Mouse (Mus musculus) small intestine, adult 2 months (tissue): Measurements from ENCODE around the gene Eya2. TPM values are rescaled to one million over a fixed set of nuclear protein-coding genes. Genes with fewer than 3 reads are reported as not detected.

ENCODE experiments used
- H3K27ac ChIP-seq: fragments of 200-500 bp; 2 replicates; pipeline ENCODE4 v1.5.1; 2012; ENCODE audit warnings: low read depth, low read length, control low read depth, inconsistent platforms; ENCODE audit not compliant: insufficient read depth
- H3K27me3 ChIP-seq: fragments of 200-500 bp; 2 replicates; pipeline ENCODE4 v1.6.1; 2012; ENCODE audit warnings: mild to moderate bottlenecking, moderate library complexity, low read length, inconsistent platforms; ENCODE audit not compliant: control insufficient read depth, insufficient read depth
- H3K36me3 ChIP-seq: fragments of 200-500 bp; 2 replicates; pipeline ENCODE4 v1.6.1; 2012; ENCODE audit warnings: mild to moderate bottlenecking, low read length, control low read depth, inconsistent platforms; ENCODE audit not compliant: control insufficient read depth, insufficient read depth
- H3K4me1 ChIP-seq: fragments of 200-500 bp; 2 replicates; pipeline ENCODE4 v1.6.1; 2012; ENCODE audit warnings: low read length, inconsistent platforms, mixed read lengths; ENCODE audit not compliant: control insufficient read depth, insufficient read depth, insufficient read length
- H3K4me3 ChIP-seq: fragments of 200-500 bp; 2 replicates; pipeline ENCODE4 v1.5.1; 2012; ENCODE audit warnings: low read depth, mild to moderate bottlenecking, control low read depth, inconsistent platforms, low read length, moderate library complexity
- CTCF ChIP-seq: fragments of 200-500 bp; IDR thresholded peaks from 2 replicates; pipeline ENCODE4 v1.5.1; 2012; ENCODE audit warnings: low read depth, mild to moderate bottlenecking, control low read depth, inconsistent platforms, low read length, moderate library complexity, mixed read lengths; ENCODE audit not compliant: insufficient replicate concordance, insufficient read length; ENCODE audit errors: extremely low read depth
- POLR2A ChIP-seq: fragments of 200-500 bp; IDR thresholded peaks from 2 replicates; pipeline ENCODE4 v1.6.1; 2012; ENCODE audit warnings: low read depth, mild to moderate bottlenecking, control low read depth, inconsistent platforms, low read length, moderate library complexity
- WGBS: fragments of 180-500 bp; shearing (Covaris S2); methylation state at CpG from one replicate; pipeline ENCODE4 v1.1.7; 2018; 5-methylcytosine and 5-hydroxymethylcytosine counted together
- polyA plus RNA-seq: library from polyadenylated mRNA; depleted of rRNA; stranded (reverse); fragments of >200 nt; gene quantifications from 2 replicates; pipeline ENCODE4 v1.2.3, GENCODE M21; 2012

Eya2 gene
- polyA plus RNA-seq, 1 experiment, result 0.93 TPM

- 18% methylated on average over 2 of the region's 2 CpGs for WGBS
- no peaks in the 10 kb centered on the region for H3K4me1 ChIP-seq
- no peak for TF ChIP-seq POLR2A
- TF ChIP-seq CTCF, result no peak
- no peaks in the 10 kb centered on the region for H3K27me3 ChIP-seq
- no peaks in the 10 kb centered on the region for H3K36me3 ChIP-seq
- no peak overlapping the region for H3K27ac ChIP-seq
- no peak overlapping the region for H3K4me3 ChIP-seq
Measured at GRCm38 (mm10) chr2:165736297-165736696, 141.5 kb downstream of the Eya2 start.

DNA sequence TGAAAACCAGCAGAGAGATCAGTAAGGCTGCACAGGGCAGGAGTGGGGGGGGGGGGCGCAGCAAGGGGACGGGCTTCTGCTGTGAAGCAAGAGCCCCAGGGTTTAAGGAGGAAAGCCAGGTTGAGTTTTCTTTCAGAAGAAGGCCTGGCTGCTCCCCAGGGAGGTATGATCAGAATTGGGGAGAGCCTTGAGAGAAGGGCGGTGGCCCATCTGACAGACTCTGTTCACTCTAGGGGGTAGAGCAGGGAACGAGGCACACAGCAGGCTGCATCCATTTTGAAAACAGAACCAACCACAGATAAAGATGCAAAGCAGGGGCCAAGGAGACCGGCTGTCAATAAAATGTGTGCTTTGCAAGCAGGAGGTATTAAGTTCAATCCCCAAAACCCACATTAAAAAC lies 145.5 kb downstream of the Eya2 start:
- H3K27me3 ChIP-seq, result no peaks in the 10 kb centered on the region
- no peaks in the 10 kb centered on the region for H3K4me1 ChIP-seq
- H3K36me3 ChIP-seq, result no peaks in the 10 kb centered on the region
- WGBS, result 75% methylated on average over 5 of the region's 5 CpGs
- no peak overlapping the region for H3K27ac ChIP-seq
- TF ChIP-seq POLR2A (no peak), CTCF (no peak)
- no peak overlapping the region for H3K4me3 ChIP-seq

DNA sequence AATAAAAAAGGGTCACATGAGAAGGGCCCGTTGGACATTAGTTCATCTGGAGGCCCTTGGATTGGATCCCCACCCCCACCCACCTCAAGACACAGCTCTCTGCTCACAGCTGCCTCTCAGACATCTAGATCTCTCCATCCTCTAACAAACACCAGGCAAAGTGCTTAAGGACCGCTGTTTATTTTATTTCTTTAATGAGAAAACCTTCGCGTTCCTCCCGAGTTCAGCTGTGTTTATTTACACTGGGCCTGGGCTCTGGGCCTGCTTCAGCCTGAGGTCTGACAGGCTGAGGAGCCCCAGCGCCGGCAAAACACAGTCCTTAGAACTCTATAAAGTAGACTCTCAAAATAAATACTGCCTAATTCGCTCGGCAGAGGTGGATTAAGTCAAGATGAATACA lies 146.2 kb downstream of the Eya2 start:
- Histone ChIP-seq H3K27ac (no peak overlapping the region), H3K4me3 (no peak overlapping the region), H3K36me3 (no peaks in the 10 kb centered on the region), H3K27me3 (no peaks in the 10 kb centered on the region), H3K4me1 (no peaks in the 10 kb centered on the region)
- 49% methylated on average over 9 of the region's 9 CpGs for WGBS
- no peak for TF ChIP-seq CTCF
- TF ChIP-seq POLR2A, result no peak

GRCm38 (mm10) chr2:165741526-165742050 lies 146.8 kb downstream of the Eya2 start:
- Histone ChIP-seq H3K4me1 (no peaks in the 10 kb centered on the region), H3K27ac (no peak overlapping the region), H3K4me3 (no peak overlapping the region), H3K27me3 (no peaks in the 10 kb centered on the region), H3K36me3 (no peaks in the 10 kb centered on the region)
- WGBS, result 75% methylated on average over 11 of the region's 11 CpGs
- TF ChIP-seq POLR2A (no peak), CTCF (no peak)

DNA sequence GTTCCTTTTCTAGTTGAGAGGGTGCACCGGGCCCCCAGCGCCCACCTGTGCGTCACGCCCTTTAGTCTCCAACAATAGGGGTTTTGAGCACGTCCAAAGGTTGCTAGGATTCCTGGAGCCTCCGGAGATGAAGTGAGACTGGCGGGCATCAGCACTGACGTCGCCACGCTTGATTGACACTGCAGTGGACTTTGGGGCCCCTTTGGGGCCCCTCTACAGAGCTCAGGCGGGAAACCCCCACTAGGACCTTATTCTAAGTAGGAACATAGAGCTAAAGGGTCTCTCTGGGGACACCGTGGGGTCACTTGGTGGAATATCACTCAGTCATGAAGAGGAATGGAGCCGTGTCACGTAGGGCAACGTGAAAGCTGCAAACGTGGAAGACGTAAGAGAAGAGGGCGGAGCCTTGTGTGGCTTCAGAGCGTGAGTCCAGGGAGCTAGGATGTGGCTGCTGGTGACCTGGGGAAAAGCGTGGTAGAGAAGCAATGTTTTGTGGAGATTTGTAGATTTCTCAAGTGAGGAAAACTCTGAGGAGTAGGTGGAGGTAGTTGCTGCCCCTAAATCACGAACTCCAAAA lies 147.5 kb downstream of the Eya2 start:
- Histone ChIP-seq H3K27ac (no peak overlapping the region), H3K36me3 (no peaks in the 10 kb centered on the region), H3K4me3 (no peak overlapping the region), H3K27me3 (no peaks in the 10 kb centered on the region), H3K4me1 (no peaks in the 10 kb centered on the region)
- TF ChIP-seq POLR2A (no peak), CTCF (no peak)
- 33% methylated on average over 21 of the region's 21 CpGs for WGBS

DNA sequence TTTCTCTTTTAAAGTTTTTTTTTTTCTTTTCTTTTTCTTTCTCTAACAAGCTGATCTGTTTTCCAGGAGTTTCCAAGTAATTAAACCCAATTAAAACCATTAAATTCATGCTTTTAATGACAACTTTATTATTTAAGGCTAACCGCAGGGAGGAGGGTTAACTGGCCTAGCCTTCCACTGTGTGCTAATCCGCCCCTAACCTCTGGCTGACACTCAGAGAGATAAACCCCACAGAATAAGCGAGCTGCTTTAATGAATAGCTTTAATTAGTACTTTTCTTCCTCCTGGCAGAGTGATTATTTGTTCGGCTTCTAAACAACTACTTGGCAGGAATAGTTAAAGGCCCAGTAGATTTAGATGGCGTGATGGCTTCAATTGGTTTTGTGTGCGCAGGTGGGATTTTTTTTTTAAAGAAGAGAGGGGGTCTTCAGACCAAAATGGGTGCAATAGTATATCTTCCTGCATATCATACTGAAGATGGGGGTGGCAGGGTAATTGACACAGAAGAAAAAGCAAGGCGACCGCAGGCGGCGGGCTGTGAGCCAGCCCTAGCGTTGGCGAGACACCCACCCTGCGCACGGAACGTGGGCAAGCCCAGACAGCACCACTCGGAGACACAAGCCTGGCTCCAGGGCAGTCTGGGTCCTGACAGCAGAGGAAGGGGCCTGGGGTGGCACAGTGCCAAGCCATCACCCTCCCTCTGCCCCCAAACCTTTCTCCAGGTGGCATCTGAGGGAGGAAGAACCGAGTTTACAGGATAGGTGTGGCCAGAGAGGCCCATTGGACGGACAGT lies 150.7 kb downstream of the Eya2 start:
- H3K27me3 ChIP-seq, result no peaks in the 10 kb centered on the region
- H3K4me3 ChIP-seq, result no peak overlapping the region
- H3K36me3 ChIP-seq, result no peaks in the 10 kb centered on the region
- no peaks in the 10 kb centered on the region for H3K4me1 ChIP-seq
- TF ChIP-seq POLR2A, result no peak
- no peak for TF ChIP-seq CTCF
- H3K27ac ChIP-seq, result no peak overlapping the region
- 73% methylated on average over 18 of the region's 18 CpGs for WGBS

DNA sequence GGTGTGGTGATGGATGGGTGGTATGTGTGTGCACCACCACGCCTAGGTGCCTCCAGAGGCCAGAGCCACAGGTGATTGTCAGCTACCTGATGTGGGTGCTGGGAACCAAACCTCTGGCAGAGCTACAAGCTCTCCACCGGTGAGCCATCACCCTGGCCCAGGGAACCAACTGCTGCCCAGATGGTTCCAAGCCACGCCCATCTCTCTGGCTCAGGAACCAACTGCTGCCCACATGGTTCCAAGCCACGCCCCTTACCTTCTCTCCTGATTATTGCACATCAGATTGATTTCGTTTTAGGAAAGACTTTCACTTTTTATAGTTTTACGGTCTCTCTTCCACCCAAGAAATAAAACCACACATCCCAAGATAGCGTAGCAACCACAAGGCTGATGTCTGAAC lies 153.1 kb downstream of the Eya2 start:
- 25% methylated on average over 7 of the region's 7 CpGs for WGBS
- H3K27me3 ChIP-seq, result no peaks in the 10 kb centered on the region
- no peaks in the 10 kb centered on the region for H3K36me3 ChIP-seq
- H3K27ac ChIP-seq, result no peak overlapping the region
- H3K4me1 ChIP-seq, result no peaks in the 10 kb centered on the region
- no peak overlapping the region for H3K4me3 ChIP-seq
- TF ChIP-seq POLR2A (no peak), CTCF (no peak)
